Mouse (Mus musculus): ENCODE data around the gene Zmynd12. TPM values are rescaled to one million over a fixed set of nuclear protein-coding genes. Genes with fewer than 3 reads are reported as not detected.

Zmynd12 gene
- total RNA-seq, 2 experiments from 2014 or later: not detected

GRCm38 (mm10) chr4:119441836-119442235, 19.2 kb downstream of the Zmynd12 start:
- DNase-seq (ENCODE audit: extremely low spot score in 1 of 2, low spot score in 2 of 2): no peak

GRCm38 (mm10) chr4:119442539-119442938, 19.9 kb downstream of the Zmynd12 start:
- intact Hi-C loops (cut with DNase I): no loop called here
- DNase-seq (ENCODE audit: extremely low spot score in 1 of 2, low spot score in 2 of 2): no peak

More at GRCm38 (mm10) chr4:119441836-119442235, 19.2 kb downstream of the Zmynd12 start:
- intact Hi-C loops (cut with DNase I): no loop called here

GRCm38 (mm10) chr4:119447261-119447660, 24.6 kb downstream of the Zmynd12 start:
- intact Hi-C loops (cut with DNase I): no loop called here
- DNase-seq (ENCODE audit: extremely low spot score in 1 of 2, low spot score in 2 of 2): no peak

GRCm38 (mm10) chr4:119447786-119448185, 25.2 kb downstream of the Zmynd12 start:
- intact Hi-C loops (cut with DNase I): no loop called here
- DNase-seq (ENCODE audit: extremely low spot score in 1 of 2, low spot score in 2 of 2): no peak

GRCm38 (mm10) chr4:119450436-119450835, 27.8 kb downstream of the Zmynd12 start:
- intact Hi-C loops (cut with DNase I): no loop called here
- no peak for DNase-seq (ENCODE audit: extremely low spot score in 1 of 2, low spot score in 2 of 2)

GRCm38 (mm10) chr4:119453128-119453527, 30.5 kb downstream of the Zmynd12 start:
- DNase-seq (ENCODE audit: extremely low spot score in 1 of 2, low spot score in 2 of 2): no peak
- intact Hi-C loops (cut with DNase I): no loop called here

- intact Hi-C loops (cut with DNase I): no loop called here
- no peak for DNase-seq (ENCODE audit: extremely low spot score in 1 of 2, low spot score in 2 of 2)
These were observed 30.9 kb downstream of the Zmynd12 start for GRCm38 (mm10) chr4:119453533-119453932.

GRCm38 (mm10) chr4:119460296-119460695, 37.7 kb downstream of the Zmynd12 start:
- peak; percentile 40 to 52 for DNase-seq (ENCODE audit: extremely low spot score in 1 of 2, low spot score in 2 of 2)
- intact Hi-C loops (cut with DNase I): loop anchor here (5.0 kb wide), 1 partner anchor 38 kb away; the partner anchor contains the start of genes Ppcs and Zmynd12

GRCm38 (mm10) chr4:119460728-119461141, 38.1 kb downstream of the Zmynd12 start:
- intact Hi-C loops (cut with DNase I): loop anchor here (5.0 kb wide), 1 partner anchor 38 kb away; the partner anchor contains the start of genes Ppcs and Zmynd12
- peak; percentile 78 to 89 for DNase-seq (ENCODE audit: extremely low spot score in 1 of 2, low spot score in 2 of 2)

GRCm38 (mm10) chr4:119462457-119462856, 39.8 kb downstream of the Zmynd12 start:
- intact Hi-C loops (cut with DNase I): loop anchor here (5.0 kb wide), 1 partner anchor 40 kb away; the partner anchor contains the start of genes Ppcs and Zmynd12
- DNase-seq (ENCODE audit: extremely low spot score in 1 of 2, low spot score in 2 of 2): no peak

- intact Hi-C loops (cut with DNase I): loop anchor here (5.0 kb wide), 1 partner anchor 41 kb away; the partner anchor contains the start of genes Ppcs and Zmynd12
- DNase-seq (ENCODE audit: extremely low spot score in 1 of 2, low spot score in 2 of 2): peak; percentile 44 to 77
These were observed 40.5 kb downstream of the Zmynd12 start for GRCm38 (mm10) chr4:119462858-119463755.

- DNase-seq (ENCODE audit: extremely low spot score in 1 of 2, low spot score in 2 of 2): no peak
- intact Hi-C loops (cut with DNase I): loop anchor here (5.0 kb wide), 1 partner anchor 42 kb away; the partner anchor contains the start of genes Ppcs and Zmynd12
These were observed 41.3 kb downstream of the Zmynd12 start for GRCm38 (mm10) chr4:119463756-119464419.

- intact Hi-C loops (cut with DNase I): no loop called here
- no peak for DNase-seq (ENCODE audit: extremely low spot score in 1 of 2, low spot score in 2 of 2)
These were observed 43.2 kb downstream of the Zmynd12 start for GRCm38 (mm10) chr4:119465841-119466240.

GRCm38 (mm10) chr4:119467720-119468380, 45.2 kb downstream of the Zmynd12 start:
- no peak for DNase-seq (ENCODE audit: extremely low spot score in 1 of 2, low spot score in 2 of 2)
- intact Hi-C loops (cut with DNase I): no loop called here

GRCm38 (mm10) chr4:119472545-119472944, 49.9 kb downstream of the Zmynd12 start:
- no peak for DNase-seq (ENCODE audit: extremely low spot score in 1 of 2, low spot score in 2 of 2)
- intact Hi-C loops (cut with DNase I): no loop called here

- DNase-seq (ENCODE audit: extremely low spot score in 1 of 2, low spot score in 2 of 2): no peak
These were observed 50.5 kb downstream of the Zmynd12 start for GRCm38 (mm10) chr4:119473150-119473549.

GRCm38 (mm10) chr4:119483051-119483450, 60.4 kb downstream of the Zmynd12 start:
- no peak for DNase-seq (ENCODE audit: extremely low spot score in 1 of 2, low spot score in 2 of 2)
- intact Hi-C loops (cut with DNase I): no loop called here

More at GRCm38 (mm10) chr4:119473150-119473549, 50.5 kb downstream of the Zmynd12 start:
- intact Hi-C loops (cut with DNase I): no loop called here

- DNase-seq (ENCODE audit: extremely low spot score in 1 of 2, low spot score in 2 of 2): no peak
- intact Hi-C loops (cut with DNase I): no loop called here
These were observed 62.3 kb downstream of the Zmynd12 start for GRCm38 (mm10) chr4:119484882-119485281.

- intact Hi-C loops (cut with DNase I): no loop called here
- no peak for DNase-seq (ENCODE audit: extremely low spot score in 1 of 2, low spot score in 2 of 2)
These were observed 67.1 kb downstream of the Zmynd12 start for GRCm38 (mm10) chr4:119489666-119490065.
